Mouse (Mus musculus) adipose tissue, adult 10 weeks (tissue): ENCODE data around the gene Acap2. TPM values are rescaled to one million over a fixed set of nuclear protein-coding genes. Genes with fewer than 3 reads are reported as not detected.

Experiments
- polyA plus RNA-seq: library from polyadenylated mRNA; stranded (reverse); fragments of 350-450 nt; fragmentation: Illumina TruSeq; extraction: RNeasy Lipid Tissue Mini Kit (QIAGEN cat#74804); gene quantifications from one replicate; pipeline ENCODE4 v1.2.3, GENCODE M21; 2014; ENCODE audit warnings: low read depth, low replicate concordance

Acap2 gene
- 20.4 TPM for polyA plus RNA-seq

DNA sequence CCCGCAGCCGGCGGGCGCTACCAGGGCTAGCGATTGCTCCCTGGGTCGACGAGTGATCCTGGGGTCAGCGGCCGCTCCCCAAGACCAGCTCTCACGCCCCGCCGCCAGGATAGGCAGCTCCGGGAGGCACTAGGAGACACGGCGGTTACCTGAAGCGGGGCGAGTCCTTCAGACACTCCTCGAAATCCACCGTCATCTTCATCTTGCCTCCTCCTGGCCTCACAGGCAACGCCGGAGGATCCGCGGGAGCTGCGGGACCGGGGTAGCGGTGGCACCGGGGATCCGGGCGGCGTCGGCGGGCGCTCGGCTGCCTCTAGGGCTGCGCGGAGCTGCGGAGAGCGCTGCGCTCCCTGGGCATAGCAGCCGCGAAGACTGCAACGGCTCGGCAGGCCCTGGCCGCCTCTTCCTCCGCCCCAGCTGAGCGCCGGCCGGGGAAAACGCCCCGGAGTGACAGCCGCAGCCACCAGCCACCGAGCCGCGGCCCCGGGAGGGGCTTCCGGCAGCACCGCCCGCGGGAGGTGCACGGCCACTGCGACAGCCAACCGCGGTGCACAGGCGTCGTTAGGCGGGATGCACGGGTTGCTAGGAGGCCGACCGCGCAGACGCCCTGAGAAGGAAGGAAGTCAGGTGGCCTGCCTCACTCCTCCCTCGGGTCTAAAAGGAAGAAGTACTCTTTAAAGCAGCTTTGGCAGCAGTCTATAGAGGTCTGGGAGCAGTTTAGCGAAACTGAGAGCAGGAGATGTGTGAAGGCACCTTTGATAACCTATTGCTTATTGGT lies at the start of gene Acap2:
Gene Acap2 (minus strand): TSS at position 456 of the 778 bp plus-strand sequence.

DNA sequence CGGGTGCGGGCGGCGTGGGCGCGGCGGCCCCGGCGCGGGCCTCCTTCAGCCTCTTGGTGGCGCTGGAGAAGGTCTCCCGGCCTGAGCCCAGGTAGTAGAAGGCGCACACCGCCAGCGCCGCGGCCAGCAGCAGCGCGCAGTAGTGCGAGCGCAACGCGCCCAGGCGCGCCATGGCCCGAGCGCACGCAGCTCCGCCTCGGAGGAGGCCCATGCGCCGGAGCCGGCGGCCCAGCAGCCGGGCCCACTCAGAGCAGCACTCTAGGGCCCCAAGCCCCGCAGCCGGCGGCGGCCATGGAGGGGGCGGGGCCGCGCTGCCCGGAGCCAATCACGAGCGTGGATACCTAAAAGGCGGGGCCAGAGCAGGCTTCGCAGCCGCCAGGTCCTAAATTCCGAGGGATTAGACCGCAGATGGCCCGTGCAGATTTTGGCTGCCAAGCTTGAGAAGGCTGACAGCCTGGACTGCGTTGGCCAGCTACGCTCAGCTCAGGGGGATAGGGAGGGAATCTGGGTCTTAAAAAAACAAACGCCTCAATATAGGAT lies 119.8 kb downstream of the Acap2 start, which contains the start of gene Xxylt1:
Gene Xxylt1 (minus strand): TSS at position 308 of the 540 bp plus-strand sequence.

Other genes with a start within 250 kb of the Acap2 start
- gene Xxylt1, start 119.8 kb downstream of the Acap2 start, polyA plus RNA-seq, result 10.9 TPM
- gene Ppp1r2, start 74.0 kb upstream of the Acap2 start, polyA plus RNA-seq, result 86.2 TPM
- 231 TPM for gene Apod, start 113.6 kb upstream of the Acap2 start, polyA plus RNA-seq
- gene Bdh1, start 221.0 kb upstream of the Acap2 start, polyA plus RNA-seq, result 14.2 TPM